In the genomic region with DNA sequence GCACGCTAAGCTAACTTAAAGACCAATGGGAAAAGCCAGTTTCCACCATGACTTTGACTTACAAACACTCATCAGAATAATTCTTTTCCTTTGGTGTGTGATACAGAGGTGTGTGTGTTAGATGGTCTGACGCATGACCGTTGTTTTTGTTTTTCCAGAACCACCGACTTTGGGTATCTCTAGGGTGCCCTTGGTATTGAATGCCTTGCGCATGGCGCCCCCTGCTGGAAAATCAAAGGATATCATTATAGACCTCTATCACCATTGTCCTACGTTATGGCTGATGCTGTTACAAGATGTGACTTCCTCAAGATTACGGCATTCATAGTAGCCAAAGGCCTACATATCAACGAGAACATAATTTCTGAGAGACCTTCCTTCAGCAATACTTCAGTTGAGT, we compare ENCODE assay signal across 9 mouse cellular contexts. TPM values are rescaled to one million over a fixed set of nuclear protein-coding genes. Genes with fewer than 3 reads are reported as not detected.
DNase-seq lines count a peak whose midpoint lies in the region; ATAC-seq lines count a peak whose summit lies in the region.
"Had no signal": no experiment of that assay in that cellular context is flagged by ENCODE, and none has a peak within 500 bp of the region (broad histone marks: within the 10 kb centered on the region; RNA-seq: fewer than 3 reads in every experiment).

No protein-coding gene starts in this region.

- H3K4me3 ChIP-seq in midbrain, embryonic 11.5 days (ENCODE audit: low read depth, low read length), result no peak overlapping the region
- no peak overlapping the region for H3K4me3 ChIP-seq in midbrain, embryonic 16.5 days (ENCODE audit: low read depth, low read length)
- H3K4me3 ChIP-seq: erythroblast, embryonic 14.5 days had no signal

- no peak overlapping the region for H3K27ac ChIP-seq in midbrain, embryonic 11.5 days (ENCODE audit: low read depth, low read length)
- no peak overlapping the region for H3K27ac ChIP-seq in midbrain, embryonic 16.5 days (ENCODE audit: low read length)

- H3K27me3 ChIP-seq in midbrain, embryonic 11.5 days (ENCODE audit: control insufficient read depth, insufficient read depth, low read length), result no peaks in the 10 kb centered on the region
- no peaks in the 10 kb centered on the region for H3K27me3 ChIP-seq in midbrain, embryonic 16.5 days (ENCODE audit: control insufficient read depth, insufficient read depth, low read depth, low read length)

- 71% methylated on average over 9 of the region's 9 CpGs for WGBS in midbrain, embryonic 11.5 days
- 73% methylated on average over 9 of the region's 9 CpGs for WGBS in midbrain, embryonic 16.5 days

- peak; percentile 85 for DNase-seq in midbrain, embryonic 11.5 days (ENCODE audit: low spot score, missing footprints)
- peak; percentile 73 for DNase-seq in R1 (ENCODE audit: low read depth, low spot score)
- peak; percentile 53 for DNase-seq in cerebellum, adult 9-11 months
- peak; percentile 76 for DNase-seq in heart, postnatal 4 days
- peak; percentile 47 to 53 for DNase-seq in layer of hippocampus, postnatal 36 days
- DNase-seq in testis, postnatal 10 days (ENCODE audit: low spot score), result peak; percentile 82

- H3K9me3 ChIP-seq in midbrain, embryonic 11.5 days (ENCODE audit: control insufficient read depth, low read length), result no peaks in the 10 kb centered on the region
- H3K9me3 ChIP-seq in midbrain, embryonic 16.5 days (replicated peaks; ENCODE audit: control insufficient read depth, low read length, poor library complexity, severe bottlenecking), result no peaks in the 10 kb centered on the region

- H3K9ac ChIP-seq in midbrain, embryonic 11.5 days (ENCODE audit: low read length), result no peak overlapping the region
- no peak overlapping the region for H3K9ac ChIP-seq in midbrain, embryonic 16.5 days (ENCODE audit: low read depth, low read length)

- no peak overlapping the region for H3K4me2 ChIP-seq in midbrain, embryonic 11.5 days
- H3K4me2 ChIP-seq in midbrain, embryonic 16.5 days (ENCODE audit: low read length), result no peak overlapping the region

- H3K36me3 ChIP-seq in midbrain, embryonic 11.5 days (ENCODE audit: control insufficient read depth, insufficient read depth, low read length), result no peaks in the 10 kb centered on the region
- H3K36me3 ChIP-seq in midbrain, embryonic 16.5 days (ENCODE audit: control insufficient read depth, insufficient read depth, low read length), result no peaks in the 10 kb centered on the region

- peak; percentile 28; the same call in 1 of the 2 replicates for ATAC-seq in midbrain, embryonic 11.5 days (ENCODE audit: low FRiP score)
- no peak for ATAC-seq in midbrain, embryonic 16.5 days
- peak; percentile 91 for ATAC-seq in megakaryocyte progenitor cell, adult 5-6 weeks (replicated peaks; ENCODE audit: poor library complexity)

- H3K4me1 ChIP-seq in midbrain, embryonic 11.5 days (ENCODE audit: control insufficient read depth, insufficient read depth, low read length), result no peaks in the 10 kb centered on the region
- H3K4me1 ChIP-seq in midbrain, embryonic 16.5 days (ENCODE audit: control insufficient read depth, insufficient read depth, low read length), result no peaks in the 10 kb centered on the region

RNA-seq across cellular contexts. Expression of a gene that starts 56.1 kb away (rescaled TPM):
- polyA plus RNA-seq in midbrain, embryonic 11.5 days (2014; fragmentation: Nextera tagmentation; extraction: Ambion mirVana), result 19.2 and 19.3 TPM in 2 replicates
- 14.3 and 15.9 TPM in 2 replicates for polyA plus RNA-seq in midbrain, embryonic 16.5 days (2015; fragmentation: Nextera tagmentation; extraction: Ambion mirVana)
- 10 to 100 TPM; 25.9 to 28.7 TPM for total RNA-seq in heart, postnatal 4 days (2021)
- 10 to 100 TPM; 11.7 to 12.7 TPM for total RNA-seq in layer of hippocampus, postnatal 36 days (2021)
- 15.9 and 16.7 TPM in 2 replicates for total RNA-seq in megakaryocyte progenitor cell, adult 5-6 weeks (2015)
- 27.2 and 32.9 TPM in 2 replicates for total RNA-seq in megakaryocyte progenitor cell, adult 5-6 weeks (2017)
